7 mouse cellular contexts compared by ENCODE assay signal in genomic region chr5:92277437-92278394, GRCm38 (mm10). TPM values are rescaled to one million over a fixed set of nuclear protein-coding genes. Genes with fewer than 3 reads are reported as not detected.
DNase-seq lines count a peak whose midpoint lies in the region; ATAC-seq and TF ChIP-seq lines count a peak whose summit lies in the region.

TSS of gene Naaa (minus strand) at chr5:92278170.

- WGBS in embryonic facial prominence, embryonic 10.5 days, result 3% methylated on average over 54 of the region's 54 CpGs
- 3% methylated on average over 54 of the region's 54 CpGs for WGBS in intestine, postnatal 0 days
- WGBS in midbrain, embryonic 12.5 days, result 2% methylated on average over 54 of the region's 54 CpGs
- 1% methylated on average over 54 of the region's 54 CpGs for WGBS in small intestine, adult 2 months

- DNase-seq in adrenal gland, postnatal 10 days, result peak; percentile 92
- DNase-seq in embryonic facial prominence, embryonic 10.5 days (ENCODE audit: low spot score), result peak; percentile 83
- peak; percentile 27 for DNase-seq in gonadal fat pad, adult 2 months (ENCODE audit: low read depth)
- DNase-seq in left cerebral cortex, postnatal 4 days, result peak; percentile 74

- no peaks in the 10 kb centered on the region for H3K36me3 ChIP-seq in embryonic facial prominence, embryonic 10.5 days (replicated peaks)
- no peaks in the 10 kb centered on the region for H3K36me3 ChIP-seq in intestine, postnatal 0 days (ENCODE audit: control insufficient read depth, insufficient read depth)
- H3K36me3 ChIP-seq in midbrain, embryonic 12.5 days, result no peaks in the 10 kb centered on the region
- peaks cover 4% of the 10 kb centered on the region; the same call in 1 of the 2 replicates for H3K36me3 ChIP-seq in small intestine, adult 2 months (ENCODE audit: control insufficient read depth, insufficient read depth, low read length)

- peak; percentile 74 for TF ChIP-seq CTCF in intestine, postnatal 0 days (IDR thresholded peaks at IDR 0.05; ENCODE audit: low read depth)
- peak; percentile 37; the same call in 1 of the 2 replicates for TF ChIP-seq CTCF in small intestine, adult 2 months (IDR thresholded peaks at IDR 0.05; ENCODE audit: extremely low read depth, insufficient read length, insufficient replicate concordance, low read depth, low read length)

- H3K9me3 ChIP-seq in embryonic facial prominence, embryonic 10.5 days, result no peaks in the 10 kb centered on the region
- no peaks in the 10 kb centered on the region for H3K9me3 ChIP-seq in intestine, postnatal 0 days (ENCODE audit: control insufficient read depth)
- no peaks in the 10 kb centered on the region for H3K9me3 ChIP-seq in midbrain, embryonic 12.5 days

- H3K4me2 ChIP-seq in intestine, postnatal 0 days (replicated peaks; ENCODE audit: low read depth), result peak within 1 kb of the TSS; percentile 80
- H3K4me2 ChIP-seq in midbrain, embryonic 12.5 days (replicated peaks), result peak within 1 kb of the TSS; percentile 88

- H3K4me1 ChIP-seq in embryonic facial prominence, embryonic 10.5 days, result peaks cover 14% of the 10 kb centered on the region
- H3K4me1 ChIP-seq in intestine, postnatal 0 days (replicated peaks; ENCODE audit: control insufficient read depth, insufficient read depth, low read length), result 0 out of 2 replicates have a peak, but pooled peaks cover 12% of the 10 kb centered on the region
- H3K4me1 ChIP-seq in midbrain, embryonic 12.5 days, result peaks cover 11% of the 10 kb centered on the region
- H3K4me1 ChIP-seq in small intestine, adult 2 months (ENCODE audit: control insufficient read depth, insufficient read depth, insufficient read length, low read length), result peaks cover 19% of the 10 kb centered on the region

- peak; percentile 92 for ATAC-seq in intestine, postnatal 0 days
- ATAC-seq in midbrain, embryonic 12.5 days (ENCODE audit: low FRiP score, low read depth), result peak; percentile 90

- peak within 1 kb of the TSS; percentile 69 for H3K9ac ChIP-seq in intestine, postnatal 0 days (ENCODE audit: low read depth, low read length)
- H3K9ac ChIP-seq in midbrain, embryonic 12.5 days (replicated peaks), result peak within 1 kb of the TSS; percentile 57

- TF ChIP-seq POLR2A in small intestine, adult 2 months (IDR thresholded peaks at IDR 0.05; ENCODE audit: low read depth, low read length), result peak; percentile 88

- intact Hi-C loops in left cerebral cortex, postnatal 4 days (cut with DNase I), result no loop called here

- peak within 1 kb of the TSS; percentile 65 for H3K27ac ChIP-seq in embryonic facial prominence, embryonic 10.5 days (replicated peaks)
- peak within 1 kb of the TSS; percentile 85 for H3K27ac ChIP-seq in intestine, postnatal 0 days (ENCODE audit: low read depth, low read length)
- H3K27ac ChIP-seq in midbrain, embryonic 12.5 days (replicated peaks), result no peak within 1 kb of the TSS; the same call in 1 of the 2 replicates
- peak within 1 kb of the TSS; percentile 87 for H3K27ac ChIP-seq in small intestine, adult 2 months (ENCODE audit: insufficient read depth, low read depth, low read length)

- H3K27me3 ChIP-seq in embryonic facial prominence, embryonic 10.5 days (replicated peaks; ENCODE audit: low read depth, poor library complexity, severe bottlenecking), result peaks cover 28% of the 10 kb centered on the region
- H3K27me3 ChIP-seq in intestine, postnatal 0 days (replicated peaks; ENCODE audit: control insufficient read depth, insufficient read depth, low read length), result no peaks in the 10 kb centered on the region
- peaks cover 30% of the 10 kb centered on the region for H3K27me3 ChIP-seq in midbrain, embryonic 12.5 days
- H3K27me3 ChIP-seq in small intestine, adult 2 months (ENCODE audit: control insufficient read depth, insufficient read depth, low read length), result no peaks in the 10 kb centered on the region

- peak within 1 kb of the TSS; percentile 79 for H3K4me3 ChIP-seq in embryonic facial prominence, embryonic 10.5 days
- H3K4me3 ChIP-seq in intestine, postnatal 0 days (ENCODE audit: low read depth, low read length), result peak within 1 kb of the TSS; percentile 62
- H3K4me3 ChIP-seq in midbrain, embryonic 12.5 days, result peak within 1 kb of the TSS; percentile 73
- H3K4me3 ChIP-seq in small intestine, adult 2 months (ENCODE audit: low read depth, low read length), result peak within 1 kb of the TSS; percentile 83

RNA-seq across cellular contexts. Expression of gene Naaa, which starts in this region (rescaled TPM):
- total RNA-seq in adrenal gland, postnatal 10 days (2021), result 10 to 100 TPM; 26.7 to 27.0 TPM
- polyA plus RNA-seq in embryonic facial prominence, embryonic 10.5 days (2016; fragmentation: Nextera tagmentation; extraction: Ambion mirVana), result 1.9 and 3.2 TPM in 2 replicates
- polyA plus RNA-seq in gonadal fat pad, adult 2 months (2012; rRNA removed), result 43.8 and 55.8 TPM in 2 replicates
- 19.8 and 22.4 TPM in 2 replicates for polyA plus RNA-seq in intestine, postnatal 0 days (2015; fragmentation: Nextera tagmentation; extraction: Ambion mirVana)
- 10 to 100 TPM; 11.9 to 13.9 TPM for total RNA-seq in left cerebral cortex, postnatal 4 days (2021)
- 5.9 and 6.6 TPM in 2 replicates for polyA plus RNA-seq in midbrain, embryonic 12.5 days (2016; fragmentation: Nextera tagmentation; extraction: Ambion mirVana)
- polyA plus RNA-seq in small intestine, adult 2 months (2012; rRNA removed), result 28.9 and 59.9 TPM in 2 replicates

Comparison
In these comparisons a context has a peak if more than half of its experiments do, and no peak if none do; other contexts are left out.
1. DNase-seq: peak in every context shown above with its lines; median percentile 92 in adrenal gland, postnatal 10 days; 83 in embryonic facial prominence, embryonic 10.5 days; 74 in left cerebral cortex, postnatal 4 days; 27 in gonadal fat pad, adult 2 months.